Mouse (Mus musculus) CH12.LX (cell line): ENCODE measurements around the gene Ppfibp2. TPM values are rescaled to one million over a fixed set of nuclear protein-coding genes. Genes with fewer than 3 reads are reported as not detected.

ENCODE experiments used
- DNase-seq: peaks from one replicate; pipeline ENCODE4 v3.0.0-alpha.2; 2013; ENCODE audit errors: extremely low read depth
- H3K27ac ChIP-seq: 2 replicates; pipeline ENCODE4 v1.5.1; 2012; ENCODE audit warnings: low read depth, mild to moderate bottlenecking, control low read depth, moderate library complexity; ENCODE audit not compliant: insufficient read depth
- H3K27me3 ChIP-seq: replicated peaks from 2 replicates; pipeline ENCODE3; 2012; ENCODE audit warnings: inconsistent platforms
- H3K36me3 ChIP-seq, 2 experiments: replicated peaks in 1 of 2; 2 replicates each; pipeline versions ENCODE3 to v1.6.1; 2012; ENCODE audit warnings: inconsistent platforms in 1 of 2, low read length in 1 of 2, mild to moderate bottlenecking in 1 of 2, mixed read lengths in 1 of 2, moderate library complexity in 1 of 2; ENCODE audit not compliant: control insufficient read depth in 1 of 2, insufficient read depth in 1 of 2
- H3K4me1 ChIP-seq, 2 experiments: 2 replicates each; pipeline ENCODE4 v1.6.1; 2012; ENCODE audit warnings: inconsistent platforms in 1 of 2, moderate library complexity in 1 of 2; ENCODE audit not compliant: insufficient read depth in 2 of 2, control insufficient read depth in 1 of 2
- H3K4me2 ChIP-seq: 2 replicates; pipeline ENCODE4 v1.6.1; 2012; ENCODE audit warnings: low read depth, mild to moderate bottlenecking, control low read depth; ENCODE audit not compliant: poor library complexity, insufficient read depth, severe bottlenecking
- H3K4me3 ChIP-seq, 3 experiments: fragments of 150-350 bp in 1 of 3; sonication (generic) in 1 of 3; replicated peaks in 1 of 3; 2 replicates each; pipeline versions ENCODE3 to v1.5.1; 2011 to 2012; ENCODE audit warnings: low read depth in 2 of 3, low read length in 2 of 3, mild to moderate bottlenecking in 2 of 3, moderate library complexity in 2 of 3, control low read depth in 1 of 3, improper control_type of control experiment in 1 of 3, inconsistent platforms in 1 of 3, mixed read lengths in 1 of 3; ENCODE audit not compliant: poor library complexity in 1 of 3
- H3K79me2 ChIP-seq: replicated peaks from 2 replicates; pipeline ENCODE4 v1.6.1; 2012; ENCODE audit warnings: mild to moderate bottlenecking, moderate library complexity; ENCODE audit not compliant: control insufficient read depth, poor library complexity, insufficient read depth, severe bottlenecking; ENCODE audit errors: extremely low read depth
- H3K9ac ChIP-seq: 2 replicates; pipeline ENCODE4 v1.6.1; 2012; ENCODE audit warnings: low read depth, mild to moderate bottlenecking, control low read depth, moderate library complexity; ENCODE audit not compliant: insufficient read depth
- H3K9me3 ChIP-seq: replicated peaks from 2 replicates; pipeline ENCODE3; 2012; ENCODE audit warnings: low read length, inconsistent platforms, mixed read lengths
- EP300 ChIP-seq: IDR thresholded peaks from 2 replicates; pipeline ENCODE4 v1.6.1; 2011; ENCODE audit warnings: low read length, improper control_type of control experiment
- ETS1 ChIP-seq: conservative IDR thresholded peaks from 2 replicates; pipeline ENCODE4 v1.6.1; 2012; ENCODE audit warnings: low read depth, mild to moderate bottlenecking, inconsistent platforms, low read length, improper control_type of control experiment, moderate library complexity
- IRF4 ChIP-seq: IDR thresholded peaks from 2 replicates; pipeline ENCODE4 v1.6.1; 2014; ENCODE audit warnings: low read depth, mild to moderate bottlenecking, inconsistent platforms, low read length, improper control_type of control experiment
- JUND ChIP-seq: conservative IDR thresholded peaks from 2 replicates; pipeline ENCODE4 v1.6.1; 2011; ENCODE audit warnings: low read depth, low read length, improper control_type of control experiment
- MAFK ChIP-seq: IDR thresholded peaks from 2 replicates; pipeline ENCODE4 v1.6.1; 2011; ENCODE audit warnings: low read length, improper control_type of control experiment; ENCODE audit not compliant: insufficient replicate concordance
- MEF2A ChIP-seq: IDR thresholded peaks from 2 replicates; pipeline ENCODE4 v1.6.1; 2014; ENCODE audit warnings: low read depth, mild to moderate bottlenecking, inconsistent platforms, low read length, improper control_type of control experiment, borderline replicate concordance
- NELFE ChIP-seq: IDR thresholded peaks from 2 replicates; pipeline ENCODE4 v1.6.1; 2011; ENCODE audit warnings: low read depth, low read length, improper control_type of control experiment
- RCOR1 ChIP-seq: conservative IDR thresholded peaks from 2 replicates; pipeline ENCODE4 v1.6.1; 2012; ENCODE audit warnings: low read depth, mild to moderate bottlenecking, inconsistent platforms, low read length, improper control_type of control experiment
- SIN3A ChIP-seq: IDR thresholded peaks from 2 replicates; pipeline ENCODE4 v1.6.1; 2012; ENCODE audit warnings: low read length, improper control_type of control experiment, inconsistent platforms
- TBP ChIP-seq: conservative IDR thresholded peaks from 2 replicates; pipeline ENCODE4 v1.6.1; 2011; ENCODE audit warnings: low read depth, low read length, improper control_type of control experiment
- UBTF ChIP-seq: IDR thresholded peaks from 2 replicates; pipeline ENCODE4 v1.6.1; 2012; ENCODE audit warnings: low read depth, mild to moderate bottlenecking, inconsistent platforms, low read length, improper control_type of control experiment, moderate library complexity
- USF1 ChIP-seq: IDR thresholded peaks from 2 replicates; pipeline ENCODE4 v1.6.1; 2014; ENCODE audit warnings: low read depth, mild to moderate bottlenecking, inconsistent platforms, low read length, improper control_type of control experiment
- ZKSCAN1 ChIP-seq: IDR thresholded peaks from 2 replicates; pipeline ENCODE4 v1.6.1; 2012; ENCODE audit warnings: low read depth, inconsistent platforms, low read length, improper control_type of control experiment, borderline replicate concordance
- ZMIZ1 ChIP-seq: IDR thresholded peaks from 2 replicates; pipeline ENCODE4 v1.6.1; 2012; ENCODE audit warnings: low read depth, mild to moderate bottlenecking, inconsistent platforms, low read length, improper control_type of control experiment
- ZNF384 ChIP-seq: IDR thresholded peaks from 2 replicates; pipeline ENCODE4 v1.6.1; 2012; ENCODE audit warnings: low read depth, low read length, improper control_type of control experiment, inconsistent platforms
- dilution Hi-C: fragments of 300-500 bp; cut with MboI; formaldehyde crosslinking; loops from 2 replicates; pipeline ENCODE4 v1.14.3; 2020; ENCODE audit warnings: low sequenced_read_pairs; ENCODE audit not compliant: extremely low pct_unique_long_range_greater_than_20kb, extremely low pct_ligation_motif_present
- in situ Hi-C: fragments of 300-500 bp; cut with MboI; formaldehyde crosslinking; loops from 3 replicates; pipeline ENCODE4 v1.14.3; 2019; ENCODE audit warnings: low sequenced_read_pairs, low pct_ligation_motif_present, low pct_unique_long_range_greater_than_20kb, mixed read lengths
- polyA plus RNA-seq: library from polyadenylated mRNA; unstranded; fragments of >175 nt; gene quantifications from 2 replicates; pipeline ENCODE4 v1.2.1, GENCODE M21; 2012; ENCODE audit warnings: low read depth; ENCODE audit not compliant: insufficient read length
- total RNA-seq, 2 experiments: library from RNA; depleted of rRNA; stranded (reverse); fragments of 300-350 nt in 1 of 2; fragments of >200 nt in 1 of 2; gene quantifications; 2 replicates each; pipeline ENCODE4 v1.2.3; 2012 to 2014

Ppfibp2 gene
- total and polyA plus RNA-seq, 3 experiments = 30.2 to 40.3 (median 40.2) TPM

GRCm38 (mm10) chr7:107712743-107713142, 117.7 kb downstream of the Ppfibp2 start:
- DNase-seq = no peak
- H3K9me3 ChIP-seq = no peaks in the 10 kb centered on the region
- no peak overlapping the region for H3K4me2 ChIP-seq
- peaks cover 49 to 90% of the 10 kb centered on the region in 2 experiments for H3K36me3 ChIP-seq
- no peak for TF ChIP-seq ZMIZ1
- TF ChIP-seq ZNF384 = no peak
- TF ChIP-seq SIN3A = no peak
- no peak for TF ChIP-seq NELFE
- TF ChIP-seq ETS1 = no peak
- no peak for TF ChIP-seq RCOR1
- no peak for TF ChIP-seq MEF2A
- TF ChIP-seq USF1 = no peak
- no peak for TF ChIP-seq EP300
- no peak for TF ChIP-seq JUND
- TF ChIP-seq IRF4 = no peak
- TF ChIP-seq MAFK = no peak
- no peak for TF ChIP-seq ZKSCAN1
- TF ChIP-seq TBP = no peak
- TF ChIP-seq UBTF = no peak
- no peaks in the 10 kb centered on the region for H3K79me2 ChIP-seq
- no peaks in the 10 kb centered on the region for H3K27me3 ChIP-seq
- H3K9ac ChIP-seq = no peak overlapping the region
- dilution Hi-C loops = no loop called here
- no peak overlapping the region for H3K4me3 ChIP-seq
- H3K27ac ChIP-seq = no peak overlapping the region
- peaks cover 6 to 25% of the 10 kb centered on the region in 2 experiments for H3K4me1 ChIP-seq
- in situ Hi-C loops = no loop called here

GRCm38 (mm10) chr7:107714067-107714466, 119.1 kb downstream of the Ppfibp2 start:
- Histone ChIP-seq H3K9me3 (no peaks in the 10 kb centered on the region), H3K4me1 (peaks cover 0 to 15% of the 10 kb centered on the region in 2 experiments; a peak in 1 of 4 replicates), H3K27ac (no peak overlapping the region), H3K9ac (no peak overlapping the region), H3K79me2 (no peaks in the 10 kb centered on the region), H3K36me3 (peaks cover 58 to 92% of the 10 kb centered on the region in 2 experiments), H3K4me3 (no peak overlapping the region), H3K4me2 (no peak overlapping the region), H3K27me3 (no peaks in the 10 kb centered on the region)
- no peak for DNase-seq
- in situ Hi-C loops = no loop called here
- dilution Hi-C loops = no loop called here
- TF ChIP-seq JUND = no peak
